Mouse (Mus musculus): ENCODE data around the gene Lamb2.

- TF ChIP-seq POLR2A (IDR thresholded peaks at IDR 0.05; ENCODE audit: borderline replicate concordance, low read depth, low read length) (no peak), CTCF (IDR thresholded peaks at IDR 0.05; ENCODE audit: low read depth, low read length) (no peak)
Observed at GRCm38 (mm10) chr9:108506901-108507300, 27.4 kb downstream of the Lamb2 start.
